Mouse (Mus musculus) G1E (cell line): Measurements from ENCODE around the gene Clstn3. TPM values are rescaled to one million over a fixed set of nuclear protein-coding genes. Genes with fewer than 3 reads are reported as not detected.

ENCODE experiments used
- ATAC-seq: 2 replicates; pipeline ENCODE4 v1.8.0; 2016; ENCODE audit warnings: mild to moderate bottlenecking; ENCODE audit not compliant: insufficient number of reproducible peaks, poor library complexity, low FRiP score, severe bottlenecking; ENCODE audit errors: extremely low read depth
- DNase-seq: peaks from one replicate; pipeline ENCODE4 v3.0.0; 2012; ENCODE audit warnings: low spot score
- H3K27me3 ChIP-seq: 2 replicates; pipeline ENCODE4 v1.6.1; 2012; ENCODE audit warnings: mild to moderate bottlenecking, low read length, inconsistent platforms; ENCODE audit not compliant: insufficient read depth
- H3K36me3 ChIP-seq: replicated peaks from 2 replicates; pipeline ENCODE3; 2012; ENCODE audit warnings: mild to moderate bottlenecking, inconsistent platforms
- H3K4me1 ChIP-seq: 2 replicates; pipeline ENCODE4 v1.6.1; 2012; ENCODE audit warnings: low read depth, low read length, inconsistent platforms, mixed read lengths; ENCODE audit not compliant: insufficient read depth
- H3K4me3 ChIP-seq: 2 replicates; pipeline ENCODE4 v1.5.1; 2012; ENCODE audit warnings: low read depth, mild to moderate bottlenecking, inconsistent platforms, low read length, moderate library complexity, mixed read lengths
- H3K9me3 ChIP-seq: replicated peaks from 2 replicates; pipeline ENCODE4 v1.6.1; 2012; ENCODE audit warnings: inconsistent platforms
- CTCF ChIP-seq: IDR thresholded peaks from 2 replicates; pipeline ENCODE4 v1.5.1; 2012; ENCODE audit warnings: low read depth, low read length, inconsistent platforms, mixed read lengths
- GATA1 ChIP-seq: IDR thresholded peaks from 2 replicates; pipeline ENCODE4 v1.6.1; 2012; ENCODE audit warnings: borderline replicate concordance, low read length, inconsistent platforms, mixed read lengths
- GATA2 ChIP-seq: IDR thresholded peaks from 2 replicates; pipeline ENCODE4 v1.6.1; 2012; ENCODE audit warnings: low read depth, low read length, inconsistent platforms, borderline replicate concordance
- POLR2AphosphoS5 ChIP-seq: IDR thresholded peaks from 2 replicates; pipeline ENCODE4 v1.6.1; 2012; ENCODE audit warnings: low read depth, low read length, inconsistent platforms; ENCODE audit not compliant: insufficient replicate concordance
- TAL1 ChIP-seq: conservative IDR thresholded peaks from 2 replicates; pipeline ENCODE4 v1.6.1; 2012; ENCODE audit warnings: low read depth, low read length, inconsistent platforms, mixed read lengths
- polyA plus RNA-seq: library from polyadenylated mRNA; stranded (reverse); fragments of >175 nt; gene quantifications from 2 replicates; pipeline ENCODE4 v1.2.3, GENCODE M21; 2012
- total RNA-seq, 2 experiments: library from RNA; stranded (forward) in 1 of 2; stranded (reverse) in 1 of 2; fragments of 200-1000 nt in 1 of 2; fragments of >200 nt in 1 of 2; fragmentation: Nextera tagmentation in 1 of 2; gene quantifications; 2 replicates each; pipeline ENCODE4 v1.2.3; 2014 to 2017

Gene Clstn3
- total and polyA plus RNA-seq, 3 experiments = 4.2 to 11.5 (median 4.6) TPM

- no peaks in the 10 kb centered on the region for H3K36me3 ChIP-seq
- H3K9me3 ChIP-seq = no peaks in the 10 kb centered on the region
- TF ChIP-seq TAL1 = no peak
- TF ChIP-seq GATA2 = no peak
- TF ChIP-seq CTCF = no peak
- no peak for TF ChIP-seq POLR2AphosphoS5
- no peak for TF ChIP-seq GATA1
- peaks cover 8% of the 10 kb centered on the region; the same call in 1 of the 2 replicates for H3K4me1 ChIP-seq
- H3K4me3 ChIP-seq = no peak overlapping the region
- ATAC-seq (no peak), DNase-seq (no peak)
- H3K27me3 ChIP-seq = peaks cover 33% of the 10 kb centered on the region
These were observed 30.8 kb downstream of the Clstn3 start for GRCm38 (mm10) chr6:124433688-124434324.

GRCm38 (mm10) chr6:124430784-124431495, 33.7 kb downstream of the Clstn3 start:
- Histone ChIP-seq H3K27me3 (peaks cover 39% of the 10 kb centered on the region), H3K4me1 (no peaks in the 10 kb centered on the region), H3K9me3 (no peaks in the 10 kb centered on the region), H3K36me3 (no peaks in the 10 kb centered on the region), H3K4me3 (no peak overlapping the region)
- TF ChIP-seq POLR2AphosphoS5 (no peak), GATA1 (no peak), CTCF (no peak), GATA2 (no peak), TAL1 (no peak)
- ATAC-seq = no peak
- no peak for DNase-seq

- no peaks in the 10 kb centered on the region for H3K9me3 ChIP-seq
- no peak for DNase-seq
- no peak for TF ChIP-seq TAL1
- no peak for TF ChIP-seq CTCF
- TF ChIP-seq POLR2AphosphoS5 = no peak
- TF ChIP-seq GATA1 = no peak
- TF ChIP-seq GATA2 = no peak
- no peak for ATAC-seq
- H3K27me3 ChIP-seq = peaks cover 39% of the 10 kb centered on the region
- H3K4me1 ChIP-seq = peaks cover 5% of the 10 kb centered on the region
- no peaks in the 10 kb centered on the region for H3K36me3 ChIP-seq
- H3K4me3 ChIP-seq = no peak overlapping the region
These were observed 34.2 kb downstream of the Clstn3 start for GRCm38 (mm10) chr6:124430379-124430778.

- Histone ChIP-seq H3K27me3 (peaks cover 24% of the 10 kb centered on the region; the same call in 1 of the 2 replicates), H3K4me3 (no peak overlapping the region), H3K9me3 (no peaks in the 10 kb centered on the region), H3K4me1 (peaks cover 20% of the 10 kb centered on the region), H3K36me3 (no peaks in the 10 kb centered on the region)
- ATAC-seq (no peak), DNase-seq (no peak)
- TF ChIP-seq TAL1 (no peak), CTCF (no peak), POLR2AphosphoS5 (no peak), GATA2 (no peak), GATA1 (no peak)
These were observed 36.6 kb downstream of the Clstn3 start for GRCm38 (mm10) chr6:124427791-124428576.

- H3K27me3 ChIP-seq = peaks cover 18% of the 10 kb centered on the region; the same call in 1 of the 2 replicates
- no peaks in the 10 kb centered on the region for H3K9me3 ChIP-seq
- H3K36me3 ChIP-seq = no peaks in the 10 kb centered on the region
- peaks cover 20% of the 10 kb centered on the region for H3K4me1 ChIP-seq
- DNase-seq = no peak
- H3K4me3 ChIP-seq = no peak overlapping the region
- ATAC-seq = no peak
- TF ChIP-seq GATA1 = no peak
- TF ChIP-seq POLR2AphosphoS5 = no peak
- TF ChIP-seq TAL1 = no peak
- TF ChIP-seq CTCF = no peak
- TF ChIP-seq GATA2 = no peak
These were observed 37.3 kb downstream of the Clstn3 start for GRCm38 (mm10) chr6:124427289-124427688.

- no peak for DNase-seq
- TF ChIP-seq CTCF = no peak
- ATAC-seq = no peak
These were observed 38.0 kb downstream of the Clstn3 start for GRCm38 (mm10) chr6:124426604-124427003.

More at GRCm38 (mm10) chr6:124426604-124427003, 38.0 kb downstream of the Clstn3 start:
- Histone ChIP-seq H3K4me3 (no peak overlapping the region), H3K4me1 (peaks cover 20% of the 10 kb centered on the region), H3K36me3 (no peaks in the 10 kb centered on the region), H3K9me3 (no peaks in the 10 kb centered on the region; the same call in 1 of the 2 replicates), H3K27me3 (peaks cover 18% of the 10 kb centered on the region; the same call in 1 of the 2 replicates)
